Mouse (Mus musculus) intestine, postnatal 0 days (tissue): ENCODE data around the gene Ephb2. TPM values are rescaled to one million over a fixed set of nuclear protein-coding genes. Genes with fewer than 3 reads are reported as not detected.

Experiments used
- ATAC-seq: fragments of 200-750 bp; cut with Nextera tagmentation; 2 replicates; pipeline ENCODE4 v1.8.0; 2017; ENCODE audit warnings: mild to moderate bottlenecking, moderate TSS enrichment, moderate library complexity
- H3K27ac ChIP-seq: fragments of 300-500 bp; sonication (generic); 2 replicates; pipeline ENCODE4 v1.5.1; 2014; ENCODE audit warnings: mild to moderate bottlenecking, low read depth, low read length, moderate library complexity
- H3K27me3 ChIP-seq: fragments of 300-500 bp; sonication (generic); replicated peaks from 2 replicates; pipeline ENCODE4 v1.6.1; 2014; ENCODE audit warnings: low read length, mixed read lengths; ENCODE audit not compliant: control insufficient read depth, insufficient read depth
- H3K36me3 ChIP-seq: fragments of 300-500 bp; sonication (generic); 2 replicates; pipeline ENCODE4 v1.6.1; 2014; ENCODE audit warnings: mild to moderate bottlenecking, moderate library complexity; ENCODE audit not compliant: control insufficient read depth, insufficient read depth
- H3K4me1 ChIP-seq: fragments of 300-500 bp; sonication (generic); replicated peaks from 2 replicates; pipeline ENCODE4 v1.6.1; 2014; ENCODE audit warnings: antibody characterized with exemption, low read length, mixed read lengths; ENCODE audit not compliant: control insufficient read depth, insufficient read depth
- H3K4me2 ChIP-seq: fragments of 300-500 bp; sonication (generic); replicated peaks from 2 replicates; pipeline ENCODE4 v1.6.1; 2014; ENCODE audit warnings: low read depth, mild to moderate bottlenecking, moderate library complexity
- H3K4me3 ChIP-seq: fragments of 300-500 bp; sonication (generic); 2 replicates; pipeline ENCODE4 v1.5.1; 2014; ENCODE audit warnings: low read depth, low read length
- H3K9ac ChIP-seq: fragments of 300-500 bp; sonication (generic); 2 replicates; pipeline ENCODE4 v1.6.1; 2014; ENCODE audit warnings: mild to moderate bottlenecking, low read depth, low read length
- H3K9me3 ChIP-seq: fragments of 300-500 bp; sonication (generic); 2 replicates; pipeline ENCODE4 v1.6.1; 2016; ENCODE audit warnings: mixed run types; ENCODE audit not compliant: control insufficient read depth
- CTCF ChIP-seq: sonication (generic); IDR thresholded peaks from 2 replicates; pipeline ENCODE4 v1.5.1; 2016; ENCODE audit warnings: low read depth, mild to moderate bottlenecking, control low read depth, antibody characterized with exemption, moderate library complexity
- WGBS: fragments of 180-500 bp; shearing (Covaris S2); extraction: QIAGEN DNeasy Blood & Tissue Kit; methylation state at CpG from one replicate; pipeline ENCODE4 v1.1.7; 2014; 5-methylcytosine and 5-hydroxymethylcytosine counted together
- polyA plus RNA-seq: library from polyadenylated mRNA; unstranded; fragments of >200 nt; fragmentation: Nextera tagmentation; extraction: Ambion mirVana; gene quantifications from 2 replicates; pipeline ENCODE4 v1.2.1, GENCODE M21; 2015

Ephb2 gene
- polyA plus RNA-seq, 1 experiment from 2014 or later = 5.7 TPM

- ATAC-seq = no peak
- no peak overlapping the region for H3K4me3 ChIP-seq
- no peak overlapping the region for H3K4me2 ChIP-seq
- peaks cover 5% of the 10 kb centered on the region; the same call in 1 of the 2 replicates for H3K4me1 ChIP-seq
- H3K27ac ChIP-seq = no peak overlapping the region
- WGBS = 86% methylated on average over 11 of the region's 11 CpGs
- no peaks in the 10 kb centered on the region for H3K36me3 ChIP-seq
- no peaks in the 10 kb centered on the region for H3K27me3 ChIP-seq
- TF ChIP-seq CTCF = no peak
- no peaks in the 10 kb centered on the region for H3K9me3 ChIP-seq
- no peak overlapping the region for H3K9ac ChIP-seq
These were observed 56.6 kb downstream of the Ephb2 start for GRCm38 (mm10) chr4:136779156-136779555.

GRCm38 (mm10) chr4:136776471-136776892, 59.3 kb downstream of the Ephb2 start:
- Histone ChIP-seq H3K4me2 (peak overlapping the region; percentile 48; the same call in 1 of the 2 replicates), H3K9ac (no peak overlapping the region)

GRCm38 (mm10) chr4:136775903-136776302, 59.9 kb downstream of the Ephb2 start:
- Histone ChIP-seq H3K4me3 (no peak overlapping the region), H3K4me2 (no peak overlapping the region), H3K9ac (no peak overlapping the region), H3K9me3 (no peaks in the 10 kb centered on the region), H3K36me3 (peaks cover 5% of the 10 kb centered on the region; the same call in 1 of the 2 replicates), H3K4me1 (peaks cover 5% of the 10 kb centered on the region; the same call in 1 of the 2 replicates), H3K27me3 (no peaks in the 10 kb centered on the region), H3K27ac (no peak overlapping the region)
- no peak for ATAC-seq
- WGBS = 86% methylated on average over 2 of the region's 2 CpGs
- TF ChIP-seq CTCF = no peak

More at GRCm38 (mm10) chr4:136776471-136776892, 59.3 kb downstream of the Ephb2 start:
- H3K27me3 ChIP-seq = no peaks in the 10 kb centered on the region
- 11% methylated on average over 9 of the region's 9 CpGs for WGBS
- peaks cover 5% of the 10 kb centered on the region; the same call in 1 of the 2 replicates for H3K4me1 ChIP-seq
- no peak overlapping the region for H3K27ac ChIP-seq
- no peak for TF ChIP-seq CTCF
- no peak for ATAC-seq
- H3K36me3 ChIP-seq = no peaks in the 10 kb centered on the region
- H3K9me3 ChIP-seq = no peaks in the 10 kb centered on the region
- no peak overlapping the region for H3K4me3 ChIP-seq

GRCm38 (mm10) chr4:136774201-136774600, 61.6 kb downstream of the Ephb2 start:
- no peaks in the 10 kb centered on the region for H3K27me3 ChIP-seq
- H3K9me3 ChIP-seq = no peaks in the 10 kb centered on the region
- no peak for ATAC-seq
- peaks cover 5% of the 10 kb centered on the region; the same call in 1 of the 2 replicates for H3K4me1 ChIP-seq
- no peak overlapping the region for H3K27ac ChIP-seq
- no peak overlapping the region for H3K4me2 ChIP-seq
- WGBS = 70% methylated on average over 3 of the region's 3 CpGs
- no peak overlapping the region for H3K4me3 ChIP-seq
- H3K9ac ChIP-seq = no peak overlapping the region
- no peak for TF ChIP-seq CTCF
- peaks cover 10% of the 10 kb centered on the region; the same call in 1 of the 2 replicates for H3K36me3 ChIP-seq

- peaks cover 5% of the 10 kb centered on the region; the same call in 1 of the 2 replicates for H3K4me1 ChIP-seq
- H3K9ac ChIP-seq = no peak overlapping the region
- TF ChIP-seq CTCF = no peak
- no peak overlapping the region for H3K4me2 ChIP-seq
- no peak for ATAC-seq
- H3K27ac ChIP-seq = no peak overlapping the region
- H3K36me3 ChIP-seq = peaks cover 11% of the 10 kb centered on the region; the same call in 1 of the 2 replicates
- H3K27me3 ChIP-seq = no peaks in the 10 kb centered on the region
- H3K4me3 ChIP-seq = no peak overlapping the region
- 81% methylated on average over 13 of the region's 13 CpGs for WGBS
- H3K9me3 ChIP-seq = no peaks in the 10 kb centered on the region
These were observed 62.7 kb downstream of the Ephb2 start for GRCm38 (mm10) chr4:136772952-136773584.

- H3K27me3 ChIP-seq = no peaks in the 10 kb centered on the region
- WGBS = 84% methylated on average over 5 of the region's 5 CpGs
- no peaks in the 10 kb centered on the region for H3K9me3 ChIP-seq
- H3K4me2 ChIP-seq = no peak overlapping the region
- H3K4me3 ChIP-seq = no peak overlapping the region
- H3K9ac ChIP-seq = no peak overlapping the region
- peaks cover 14% of the 10 kb centered on the region; the same call in 1 of the 2 replicates for H3K36me3 ChIP-seq
- ATAC-seq = no peak
- peaks cover 5% of the 10 kb centered on the region; the same call in 1 of the 2 replicates for H3K4me1 ChIP-seq
- H3K27ac ChIP-seq = no peak overlapping the region
- no peak for TF ChIP-seq CTCF
These were observed 63.5 kb downstream of the Ephb2 start for GRCm38 (mm10) chr4:136772318-136772717.
